Mouse (Mus musculus): ENCODE results near the gene Nudcd2. TPM values are rescaled to one million over a fixed set of nuclear protein-coding genes. Genes with fewer than 3 reads are reported as not detected.
A peak's percentile ranks its signal among the peaks of the same experiment; 100 is the strongest.
"Not testable (repeated sequence)": the region's sequence is repeated elsewhere in the genome, so short reads cannot be mapped to it uniquely, and the experiment has no call there.

Gene Nudcd2
- polyA plus RNA-seq, 1 experiment from 2014 or later: 270 TPM

DNA sequence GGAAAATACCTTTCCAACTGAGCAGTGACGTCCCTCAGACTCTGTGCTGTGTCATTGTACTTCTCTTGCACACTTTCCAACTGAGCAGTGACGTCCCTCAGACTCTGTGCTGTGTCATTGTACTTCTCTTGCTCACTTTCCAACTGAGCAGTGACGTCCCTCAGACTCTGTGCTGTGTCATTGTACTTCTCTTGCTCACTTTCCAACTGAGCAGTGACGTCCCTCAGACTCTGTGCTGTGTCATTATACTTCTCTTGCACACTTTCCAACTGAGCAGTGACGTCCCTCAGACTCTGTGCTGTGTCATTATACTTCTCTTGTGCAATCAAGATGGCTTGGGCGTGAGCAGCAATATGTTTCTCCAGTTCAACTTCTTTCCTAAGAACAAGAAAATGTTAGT is 23.6 kb upstream of the Nudcd2 start:
- not testable (repeated sequence) for ATAC-seq (replicated peaks; ENCODE audit: insufficient number of reproducible peaks, low FRiP score, low TSS enrichment, low read depth); H3K36me3 ChIP-seq (replicated peaks; ENCODE audit: control insufficient read depth, insufficient read depth, low read depth, low read length); H3K4me2 ChIP-seq (ENCODE audit: low read depth, low read length); H3K4me1 ChIP-seq (ENCODE audit: control insufficient read depth, insufficient read depth, low read length); H3K27ac ChIP-seq (replicated peaks; ENCODE audit: low read depth, low read length); H3K27me3 ChIP-seq (ENCODE audit: control insufficient read depth, insufficient read depth, low read length); H3K4me3 ChIP-seq (ENCODE audit: low read depth, low read length); DNase-seq (ENCODE audit: low spot score); H3K9ac ChIP-seq (replicated peaks; ENCODE audit: low read length); H3K9me3 ChIP-seq (replicated peaks; ENCODE audit: control insufficient read depth, low read length)
- 93% methylated on average over 6 of the region's 6 CpGs for WGBS

DNA sequence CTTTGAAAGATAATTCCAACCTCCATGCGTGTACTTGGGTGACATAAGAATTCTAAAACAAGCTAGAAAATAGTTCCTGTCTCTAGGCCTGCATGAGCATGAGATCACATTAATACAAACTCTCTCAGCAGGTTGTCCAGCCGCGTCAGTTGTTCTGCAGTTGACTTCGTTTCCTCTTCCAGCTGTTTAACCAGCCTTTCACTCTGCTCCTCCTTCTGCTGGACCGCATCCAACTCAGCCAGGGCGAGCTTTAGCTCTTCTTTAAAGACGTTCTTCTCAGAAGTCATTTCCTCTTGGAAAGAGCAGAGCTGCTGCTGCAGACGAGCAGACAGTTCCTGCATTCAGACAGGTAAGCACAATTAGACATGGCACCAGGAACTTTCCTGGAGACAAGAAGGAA is 19.6 kb upstream of the Nudcd2 start:
- H3K4me1 ChIP-seq (ENCODE audit: control insufficient read depth, insufficient read depth, low read length): no peaks in the 10 kb centered on the region
- no peak overlapping the region for H3K4me2 ChIP-seq (ENCODE audit: low read depth, low read length)
- 88% methylated on average over 8 of the region's 8 CpGs for WGBS
- no peak for ATAC-seq (replicated peaks; ENCODE audit: insufficient number of reproducible peaks, low FRiP score, low TSS enrichment, low read depth)
- no peaks in the 10 kb centered on the region for H3K27me3 ChIP-seq (ENCODE audit: control insufficient read depth, insufficient read depth, low read length)
- H3K9ac ChIP-seq (replicated peaks; ENCODE audit: low read length): no peak overlapping the region
- DNase-seq (ENCODE audit: low spot score): no peak
- H3K36me3 ChIP-seq (replicated peaks; ENCODE audit: control insufficient read depth, insufficient read depth, low read depth, low read length): peaks cover 12% of the 10 kb centered on the region
- no peak overlapping the region for H3K27ac ChIP-seq (replicated peaks; ENCODE audit: low read depth, low read length)
- no peaks in the 10 kb centered on the region for H3K9me3 ChIP-seq (replicated peaks; ENCODE audit: control insufficient read depth, low read length)
- H3K4me3 ChIP-seq (ENCODE audit: low read depth, low read length): no peak overlapping the region

GRCm38 (mm10) chr11:40715524-40715923 is 17.9 kb upstream of the Nudcd2 start:
- Histone ChIP-seq H3K4me1 (ENCODE audit: control insufficient read depth, insufficient read depth, low read length) (no peaks in the 10 kb centered on the region), H3K36me3 (replicated peaks; ENCODE audit: control insufficient read depth, insufficient read depth, low read depth, low read length) (peaks cover 9% of the 10 kb centered on the region), H3K27me3 (ENCODE audit: control insufficient read depth, insufficient read depth, low read length) (no peaks in the 10 kb centered on the region), H3K4me3 (ENCODE audit: low read depth, low read length) (no peak overlapping the region), H3K27ac (replicated peaks; ENCODE audit: low read depth, low read length) (no peak overlapping the region), H3K9ac (replicated peaks; ENCODE audit: low read length) (no peak overlapping the region), H3K9me3 (replicated peaks; ENCODE audit: control insufficient read depth, low read length) (no peaks in the 10 kb centered on the region), H3K4me2 (ENCODE audit: low read depth, low read length) (no peak overlapping the region)
- WGBS: 90% methylated on average over 5 of the region's 5 CpGs
- DNase-seq (ENCODE audit: low spot score) (no peak), ATAC-seq (replicated peaks; ENCODE audit: insufficient number of reproducible peaks, low FRiP score, low TSS enrichment, low read depth) (no peak)

DNA sequence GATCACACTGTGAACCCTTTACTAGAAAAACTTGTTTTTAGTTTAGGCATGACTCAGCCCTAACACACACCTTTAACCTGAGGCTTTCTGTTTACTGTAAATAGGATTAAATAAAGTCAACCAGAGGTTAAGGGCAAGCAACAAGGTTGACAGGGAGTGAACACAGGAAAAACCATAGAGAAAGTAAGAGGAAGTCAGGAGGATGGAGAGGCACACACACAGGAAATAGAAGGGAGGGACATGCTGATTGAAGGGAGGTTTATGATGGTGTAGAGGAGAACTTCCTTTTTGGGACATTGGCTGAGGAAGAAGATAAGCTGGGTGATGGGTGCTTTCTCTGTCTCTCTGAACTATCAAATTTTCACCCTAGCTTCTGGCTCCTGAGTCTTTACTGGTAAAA is 15.1 kb upstream of the Nudcd2 start:
- DNase-seq (ENCODE audit: low spot score) (no peak), ATAC-seq (replicated peaks; ENCODE audit: insufficient number of reproducible peaks, low FRiP score, low TSS enrichment, low read depth) (no peak)
- no peak overlapping the region for H3K4me2 ChIP-seq (ENCODE audit: low read depth, low read length)

DNA sequence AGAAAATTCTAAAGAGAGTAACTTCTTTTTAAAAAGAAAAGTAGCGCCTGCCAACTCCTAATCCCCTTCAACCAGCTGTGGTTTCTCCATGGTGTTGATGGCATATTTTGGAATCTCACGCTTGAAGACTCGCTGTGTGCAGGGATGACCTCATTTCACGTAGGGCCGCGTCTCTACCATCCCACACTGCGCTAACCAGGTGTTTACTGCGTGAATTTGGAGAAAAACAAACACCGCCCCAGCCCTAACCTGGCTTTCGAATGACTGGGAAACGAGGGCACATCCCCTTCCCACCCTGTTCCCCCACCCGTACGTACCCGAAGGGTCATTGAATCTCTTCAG is 499 bp upstream of the Nudcd2 start:
- under 1% methylated on average over 14 of the region's 14 CpGs for WGBS
- no peak overlapping the region for H3K27ac ChIP-seq (replicated peaks; ENCODE audit: low read depth, low read length)

More for the DNA sequence above, 15.1 kb upstream of the Nudcd2 start:
- H3K9ac ChIP-seq (replicated peaks; ENCODE audit: low read length): no peak overlapping the region
- peaks cover 14% of the 10 kb centered on the region for H3K36me3 ChIP-seq (replicated peaks; ENCODE audit: control insufficient read depth, insufficient read depth, low read depth, low read length)
- no peak overlapping the region for H3K27ac ChIP-seq (replicated peaks; ENCODE audit: low read depth, low read length)
- H3K9me3 ChIP-seq (replicated peaks; ENCODE audit: control insufficient read depth, low read length): no peaks in the 10 kb centered on the region
- H3K4me3 ChIP-seq (ENCODE audit: low read depth, low read length): no peak overlapping the region
- no peaks in the 10 kb centered on the region for H3K4me1 ChIP-seq (ENCODE audit: control insufficient read depth, insufficient read depth, low read length)
- H3K27me3 ChIP-seq (ENCODE audit: control insufficient read depth, insufficient read depth, low read length): no peaks in the 10 kb centered on the region

GRCm38 (mm10) chr11:40734251-40734752 is 835 bp downstream of the Nudcd2 start:
- peak overlapping the region; percentile 60 for H3K4me2 ChIP-seq (ENCODE audit: low read depth, low read length)
- H3K9ac ChIP-seq (replicated peaks; ENCODE audit: low read length): peak overlapping the region; percentile 85
- no peaks in the 10 kb centered on the region for H3K27me3 ChIP-seq (ENCODE audit: control insufficient read depth, insufficient read depth, low read length)
- WGBS: 3% methylated on average over 11 of the region's 11 CpGs
- ATAC-seq (replicated peaks; ENCODE audit: insufficient number of reproducible peaks, low FRiP score, low TSS enrichment, low read depth): no peak
- peak; percentile 22 for DNase-seq (ENCODE audit: low spot score)
- peak overlapping the region; percentile 85 for H3K4me3 ChIP-seq (ENCODE audit: low read depth, low read length)
- no peaks in the 10 kb centered on the region for H3K9me3 ChIP-seq (replicated peaks; ENCODE audit: control insufficient read depth, low read length)
- H3K27ac ChIP-seq (replicated peaks; ENCODE audit: low read depth, low read length): peak overlapping the region; percentile 72
- H3K4me1 ChIP-seq (ENCODE audit: control insufficient read depth, insufficient read depth, low read length): 0 out of 2 replicates have a peak, but pooled peaks cover 2% of the 10 kb centered on the region
- no peaks in the 10 kb centered on the region for H3K36me3 ChIP-seq (replicated peaks; ENCODE audit: control insufficient read depth, insufficient read depth, low read depth, low read length)

More for the DNA sequence above, 499 bp upstream of the Nudcd2 start:
- DNase-seq (ENCODE audit: low spot score) (peak; percentile 23), ATAC-seq (replicated peaks; ENCODE audit: insufficient number of reproducible peaks, low FRiP score, low TSS enrichment, low read depth) (peak; percentile 64)
- Histone ChIP-seq H3K4me1 (ENCODE audit: control insufficient read depth, insufficient read depth, low read length) (0 out of 2 replicates have a peak, but pooled peaks cover 2% of the 10 kb centered on the region), H3K36me3 (replicated peaks; ENCODE audit: control insufficient read depth, insufficient read depth, low read depth, low read length) (no peaks in the 10 kb centered on the region), H3K9me3 (replicated peaks; ENCODE audit: control insufficient read depth, low read length) (no peaks in the 10 kb centered on the region), H3K9ac (replicated peaks; ENCODE audit: low read length) (peak overlapping the region; percentile 68), H3K27me3 (ENCODE audit: control insufficient read depth, insufficient read depth, low read length) (no peaks in the 10 kb centered on the region), H3K4me3 (ENCODE audit: low read depth, low read length) (peak overlapping the region; percentile 85), H3K4me2 (ENCODE audit: low read depth, low read length) (peak overlapping the region; percentile 60)

DNA sequence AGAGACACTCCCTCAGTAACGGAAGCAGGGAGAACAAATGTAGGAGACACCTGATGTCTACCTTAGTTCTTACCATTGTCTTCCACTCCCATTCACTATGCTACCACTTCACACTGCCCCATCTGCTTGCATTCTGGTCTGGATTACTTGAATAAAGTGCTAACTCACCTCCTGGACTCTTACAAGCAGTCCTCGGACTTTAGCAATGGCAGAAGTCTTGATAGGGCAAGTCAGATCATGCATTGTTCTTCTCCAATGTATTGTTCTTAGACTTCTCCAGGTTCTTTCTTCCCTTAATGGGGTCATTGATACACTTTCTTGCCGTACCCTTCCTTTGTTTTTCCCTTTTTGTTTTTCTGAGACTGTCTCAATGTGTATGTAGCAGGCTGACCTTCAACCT is 3.9 kb downstream of the Nudcd2 start:
- H3K4me2 ChIP-seq (ENCODE audit: low read depth, low read length): no peak overlapping the region
- ATAC-seq (replicated peaks; ENCODE audit: insufficient number of reproducible peaks, low FRiP score, low TSS enrichment, low read depth) (no peak), DNase-seq (ENCODE audit: low spot score) (no peak)
- no peak overlapping the region for H3K9ac ChIP-seq (replicated peaks; ENCODE audit: low read length)
- no peaks in the 10 kb centered on the region; the same call in 1 of the 2 replicates for H3K36me3 ChIP-seq (replicated peaks; ENCODE audit: control insufficient read depth, insufficient read depth, low read depth, low read length)
- 83% methylated on average over 3 of the region's 3 CpGs for WGBS
- H3K27me3 ChIP-seq (ENCODE audit: control insufficient read depth, insufficient read depth, low read length): no peaks in the 10 kb centered on the region
- H3K9me3 ChIP-seq (replicated peaks; ENCODE audit: control insufficient read depth, low read length): no peaks in the 10 kb centered on the region
- no peak overlapping the region for H3K4me3 ChIP-seq (ENCODE audit: low read depth, low read length)
- no peak overlapping the region for H3K27ac ChIP-seq (replicated peaks; ENCODE audit: low read depth, low read length)
- H3K4me1 ChIP-seq (ENCODE audit: control insufficient read depth, insufficient read depth, low read length): no peaks in the 10 kb centered on the region

GRCm38 (mm10) chr11:40741605-40742262 is 8.3 kb downstream of the Nudcd2 start:
- Histone ChIP-seq H3K4me3 (ENCODE audit: low read depth, low read length) (no peak overlapping the region), H3K4me2 (ENCODE audit: low read depth, low read length) (no peak overlapping the region), H3K27me3 (ENCODE audit: control insufficient read depth, insufficient read depth, low read length) (no peaks in the 10 kb centered on the region), H3K4me1 (ENCODE audit: control insufficient read depth, insufficient read depth, low read length) (no peaks in the 10 kb centered on the region), H3K36me3 (replicated peaks; ENCODE audit: control insufficient read depth, insufficient read depth, low read depth, low read length) (no peaks in the 10 kb centered on the region; the same call in 1 of the 2 replicates), H3K27ac (replicated peaks; ENCODE audit: low read depth, low read length) (no peak overlapping the region), H3K9me3 (replicated peaks; ENCODE audit: control insufficient read depth, low read length) (no peaks in the 10 kb centered on the region), H3K9ac (replicated peaks; ENCODE audit: low read length) (no peak overlapping the region)
- WGBS: 93% methylated on average over 12 of the region's 12 CpGs
- no peak for DNase-seq (ENCODE audit: low spot score)
- ATAC-seq (replicated peaks; ENCODE audit: insufficient number of reproducible peaks, low FRiP score, low TSS enrichment, low read depth): no peak
